Mouse (Mus musculus): ENCODE results near the gene Ets1.

GRCm38 (mm10) chr9:32614191-32614590, 21.8 kb upstream of the Ets1 start:
- no peak for TF ChIP-seq POLR2A (IDR thresholded peaks at IDR 0.05; ENCODE audit: insufficient read depth, low read length)
- TF ChIP-seq CTCF (IDR thresholded peaks at IDR 0.05; ENCODE audit: low read depth, low read length): no peak
- TF ChIP-seq EP300 (IDR thresholded peaks at IDR 0.05; ENCODE audit: insufficient read depth, low read depth, low read length): no peak

Data from ES-Bruce4 (cell line).